In the genomic region with DNA sequence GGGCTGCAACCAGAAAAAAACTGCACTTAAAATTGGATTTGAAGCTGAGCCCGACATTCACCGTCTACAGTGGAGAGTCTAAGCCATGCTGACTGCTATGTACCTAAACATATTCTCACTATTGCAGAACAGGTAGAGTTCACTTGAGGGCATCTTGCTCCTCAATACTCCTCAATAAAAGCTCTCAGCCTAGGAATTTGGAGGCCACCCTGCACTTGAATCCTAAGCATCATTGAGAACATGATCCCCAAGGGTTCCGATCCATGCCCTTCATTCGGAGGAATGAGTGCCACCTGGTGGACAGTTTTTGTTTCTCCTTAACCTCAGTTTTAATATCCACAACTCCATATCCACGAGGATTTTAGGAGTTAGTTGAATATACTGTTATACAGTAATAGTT, we compare ENCODE assay signal across 8 mouse cellular contexts. TPM values are rescaled to one million over a fixed set of nuclear protein-coding genes. Genes with fewer than 3 reads are reported as not detected.
A peak's percentile ranks its signal among the peaks of the same experiment; 100 is the strongest.
DNase-seq lines count a peak whose midpoint lies in the region; ATAC-seq and TF ChIP-seq lines count a peak whose summit lies in the region.

No protein-coding gene starts in this region.

- peak; percentile 26; the same call in 1 of the 2 replicates for ATAC-seq in forebrain, embryonic 15.5 days (replicated peaks)

- H3K9ac ChIP-seq in forebrain, embryonic 15.5 days (replicated peaks) = no peak overlapping the region

- H3K79me3 ChIP-seq in C2C12 (ENCODE audit: low read depth) = no peaks in the 10 kb centered on the region

- no peak overlapping the region for H3K4me3 ChIP-seq in heart, embryonic 10.5 days
- H3K4me3 ChIP-seq in C2C12 (ENCODE audit: insufficient read depth, poor library complexity, severe bottlenecking) = no peak overlapping the region
- no peak overlapping the region for H3K4me3 ChIP-seq in forebrain, embryonic 15.5 days

- 43% methylated on average over 5 of the region's 5 CpGs for WGBS in heart, embryonic 10.5 days
- 42% methylated on average over 5 of the region's 5 CpGs for WGBS in forebrain, embryonic 15.5 days
- 37% methylated on average over 5 of the region's 5 CpGs for WGBS in large intestine, adult 2 months

- no peaks in the 10 kb centered on the region for H3K4me1 ChIP-seq in heart, embryonic 10.5 days
- no peaks in the 10 kb centered on the region for H3K4me1 ChIP-seq in forebrain, embryonic 15.5 days

- no peaks in the 10 kb centered on the region for H3K9me3 ChIP-seq in heart, embryonic 10.5 days
- H3K9me3 ChIP-seq in forebrain, embryonic 15.5 days = no peaks in the 10 kb centered on the region

- no peak overlapping the region for H3K4me2 ChIP-seq in forebrain, embryonic 15.5 days (replicated peaks)

- H3ac ChIP-seq in C2C12 (ENCODE audit: control insufficient read depth, insufficient read length, low read depth) = no peak overlapping the region

- peak; percentile 20 for TF ChIP-seq CTCF in C2C12 (IDR thresholded peaks at IDR 0.05; ENCODE audit: control insufficient read depth, insufficient read depth, insufficient read length)

- no peaks in the 10 kb centered on the region for H3K27me3 ChIP-seq in heart, embryonic 10.5 days (ENCODE audit: insufficient read depth, poor library complexity, severe bottlenecking)
- no peaks in the 10 kb centered on the region for H3K27me3 ChIP-seq in C2C12 (ENCODE audit: control insufficient read depth, insufficient read depth, insufficient read length)
- no peaks in the 10 kb centered on the region for H3K27me3 ChIP-seq in forebrain, embryonic 15.5 days

- H3K27ac ChIP-seq in heart, embryonic 10.5 days = no peak overlapping the region
- H3K27ac ChIP-seq in forebrain, embryonic 15.5 days (replicated peaks) = no peak overlapping the region

- no peaks in the 10 kb centered on the region for H3K36me3 ChIP-seq in heart, embryonic 10.5 days
- H3K36me3 ChIP-seq in C2C12 (ENCODE audit: control insufficient read depth, insufficient read depth) = no peaks in the 10 kb centered on the region
- no peaks in the 10 kb centered on the region for H3K36me3 ChIP-seq in forebrain, embryonic 15.5 days

- H3K79me2 ChIP-seq in C2C12 (ENCODE audit: control insufficient read depth, insufficient read depth) = no peaks in the 10 kb centered on the region

- peak; percentile 23 to 71 for DNase-seq in heart, adult 18-20 months
- DNase-seq in heart, embryonic 10.5 days (ENCODE audit: low spot score) = no peak
- peak; percentile 81 for DNase-seq in brain, adult 2 months (ENCODE audit: low read depth, low spot score)
- DNase-seq in large intestine, adult 2 months (ENCODE audit: low read depth, low spot score) = peak; percentile 45
- peak; percentile 78 for DNase-seq in mesoderm, embryonic 11.5 days (ENCODE audit: low read depth, low spot score)
- DNase-seq in thymus, postnatal 4 days = peak; percentile 34

TF ChIP-seq in C2C12, 6 proteins besides CTCF, POLR2A, EP300 and RAD21:
- no peak for TF ChIP-seq USF1 (IDR thresholded peaks at IDR 0.05; ENCODE audit: low read depth)

RNA-seq across cellular contexts. Expression of a gene that starts 28.9 kb away (rescaled TPM):
- total RNA-seq in heart, adult 18-20 months (2021) = 10 to 100 TPM; 24.8 to 30.0 TPM
- polyA plus RNA-seq in heart, embryonic 10.5 days (2016; fragmentation: Nextera tagmentation; extraction: Ambion mirVana) = 38.2 and 48.2 TPM in 2 replicates
- 2.9 TPM for polyA plus RNA-seq in C2C12 (2012; fragmentation: generic; extraction: Trizol)
- polyA plus RNA-seq in forebrain, embryonic 15.5 days (2015; fragmentation: Nextera tagmentation; extraction: Ambion mirVana) = 86.4 and 94.5 TPM in 2 replicates
- 5.4 and 8.9 TPM in 2 replicates for polyA plus RNA-seq in large intestine, adult 2 months (2012; rRNA removed)

RNA-seq across cellular contexts. Expression of a gene that starts 42.2 kb away (rescaled TPM):
- total RNA-seq in heart, adult 18-20 months (2021) = 1 to 10 TPM in 1 of 2 experiments, under 1 TPM in 1; 0.47 to 1.1 TPM
- 0.99 and 1.0 TPM in 2 replicates for polyA plus RNA-seq in heart, embryonic 10.5 days (2016; fragmentation: Nextera tagmentation; extraction: Ambion mirVana)
- polyA plus RNA-seq in C2C12 (2012; fragmentation: generic; extraction: Trizol) = not detected
- 0.39 and 0.84 TPM in 2 replicates for polyA plus RNA-seq in forebrain, embryonic 15.5 days (2015; fragmentation: Nextera tagmentation; extraction: Ambion mirVana)
- 1.4 and 1.5 TPM in 2 replicates for polyA plus RNA-seq in large intestine, adult 2 months (2012; rRNA removed)
